Mouse (Mus musculus): ENCODE data around the gene Hoxd12. TPM values are rescaled to one million over a fixed set of nuclear protein-coding genes. Genes with fewer than 3 reads are reported as not detected.

Gene Hoxd12
- polyA plus RNA-seq, 1 experiment: not detected

GRCm38 (mm10) chr2:74696442-74697335, 21.9 kb downstream of the Hoxd12 start:
- H3K27ac ChIP-seq (ENCODE audit: insufficient read depth, low read length): no peak overlapping the region
- 14% methylated on average over 34 of the region's 34 CpGs for WGBS
- H3K4me3 ChIP-seq (ENCODE audit: extremely low read depth, insufficient read depth, insufficient read length): no peak overlapping the region
- H3K36me3 ChIP-seq (ENCODE audit: control insufficient read depth, insufficient read depth, low read length): no peaks in the 10 kb centered on the region
- TF ChIP-seq CTCF (IDR thresholded peaks at IDR 0.05; ENCODE audit: extremely low read depth, insufficient read depth, insufficient read length, insufficient replicate concordance): no peak
- no peak for TF ChIP-seq POLR2A (IDR thresholded peaks at IDR 0.05; ENCODE audit: low read depth, low read length)
- no peak for DNase-seq (ENCODE audit: low read depth in 1 of 2, low spot score in 2 of 2)
- H3K4me1 ChIP-seq (ENCODE audit: control insufficient read depth, insufficient read depth, insufficient read length): peaks cover 9% of the 10 kb centered on the region; the same call in 1 of the 2 replicates
- peaks cover 53% of the 10 kb centered on the region for H3K27me3 ChIP-seq (ENCODE audit: control insufficient read depth, insufficient read depth, low read length)

- TF ChIP-seq POLR2A (IDR thresholded peaks at IDR 0.05; ENCODE audit: low read depth, low read length) (no peak), CTCF (IDR thresholded peaks at IDR 0.05; ENCODE audit: extremely low read depth, insufficient read depth, insufficient read length, insufficient replicate concordance) (no peak)
- peaks cover 46% of the 10 kb centered on the region for H3K27me3 ChIP-seq (ENCODE audit: control insufficient read depth, insufficient read depth, low read length)
- no peaks in the 10 kb centered on the region for H3K36me3 ChIP-seq (ENCODE audit: control insufficient read depth, insufficient read depth, low read length)
- 2% methylated on average over 43 of the region's 43 CpGs for WGBS
- H3K4me1 ChIP-seq (ENCODE audit: control insufficient read depth, insufficient read depth, insufficient read length): peaks cover 9% of the 10 kb centered on the region; the same call in 1 of the 2 replicates
- no peak within 1 kb of the TSS for H3K27ac ChIP-seq (ENCODE audit: insufficient read depth, low read length)
- H3K4me3 ChIP-seq (ENCODE audit: extremely low read depth, insufficient read depth, insufficient read length): peak within 1 kb of the TSS; percentile 35; the same call in 1 of the 2 replicates
- DNase-seq (ENCODE audit: low read depth in 1 of 2, low spot score in 2 of 2): no peak
Measured at GRCm38 (mm10) chr2:74697567-74698121, 22.8 kb downstream of the Hoxd12 start, which contains the start of gene Hoxd9. Gene Hoxd9 (plus strand): TSS chr2:74697727.

- H3K27me3 ChIP-seq (ENCODE audit: control insufficient read depth, insufficient read depth, low read length): peaks cover 47% of the 10 kb centered on the region
- DNase-seq (ENCODE audit: low read depth in 1 of 2, low spot score in 2 of 2): no peak
- H3K4me3 ChIP-seq (ENCODE audit: extremely low read depth, insufficient read depth, insufficient read length): peak overlapping the region; percentile 35; the same call in 1 of the 2 replicates
- WGBS: 4% methylated on average over 81 of the region's 86 CpGs
- H3K36me3 ChIP-seq (ENCODE audit: control insufficient read depth, insufficient read depth, low read length): no peaks in the 10 kb centered on the region
- no peak overlapping the region for H3K27ac ChIP-seq (ENCODE audit: insufficient read depth, low read length)
- no peak for TF ChIP-seq POLR2A (IDR thresholded peaks at IDR 0.05; ENCODE audit: low read depth, low read length)
- TF ChIP-seq CTCF (IDR thresholded peaks at IDR 0.05; ENCODE audit: extremely low read depth, insufficient read depth, insufficient read length, insufficient replicate concordance): no peak
- peaks cover 9% of the 10 kb centered on the region; the same call in 1 of the 2 replicates for H3K4me1 ChIP-seq (ENCODE audit: control insufficient read depth, insufficient read depth, insufficient read length)
Measured at GRCm38 (mm10) chr2:74698201-74699052, 23.6 kb downstream of the Hoxd12 start.

- Histone ChIP-seq H3K4me1 (ENCODE audit: control insufficient read depth, insufficient read depth, insufficient read length) (peaks cover 9% of the 10 kb centered on the region; the same call in 1 of the 2 replicates), H3K27me3 (ENCODE audit: control insufficient read depth, insufficient read depth, low read length) (peaks cover 50% of the 10 kb centered on the region), H3K36me3 (ENCODE audit: control insufficient read depth, insufficient read depth, low read length) (no peaks in the 10 kb centered on the region), H3K27ac (ENCODE audit: insufficient read depth, low read length) (no peak overlapping the region), H3K4me3 (ENCODE audit: extremely low read depth, insufficient read depth, insufficient read length) (no peak overlapping the region)
- DNase-seq (ENCODE audit: low read depth in 1 of 2, low spot score in 2 of 2): no peak
- 11% methylated on average over 17 of the region's 17 CpGs for WGBS
- TF ChIP-seq CTCF (IDR thresholded peaks at IDR 0.05; ENCODE audit: extremely low read depth, insufficient read depth, insufficient read length, insufficient replicate concordance): no peak
- no peak for TF ChIP-seq POLR2A (IDR thresholded peaks at IDR 0.05; ENCODE audit: low read depth, low read length)
Measured at GRCm38 (mm10) chr2:74699053-74699430, 24.2 kb downstream of the Hoxd12 start.

- no peak overlapping the region for H3K27ac ChIP-seq (ENCODE audit: insufficient read depth, low read length)
- no peaks in the 10 kb centered on the region for H3K36me3 ChIP-seq (ENCODE audit: control insufficient read depth, insufficient read depth, low read length)
- TF ChIP-seq CTCF (IDR thresholded peaks at IDR 0.05; ENCODE audit: extremely low read depth, insufficient read depth, insufficient read length, insufficient replicate concordance) (no peak), POLR2A (IDR thresholded peaks at IDR 0.05; ENCODE audit: low read depth, low read length) (no peak)
- H3K27me3 ChIP-seq (ENCODE audit: control insufficient read depth, insufficient read depth, low read length): peaks cover 52% of the 10 kb centered on the region
- WGBS: 29% methylated on average over 23 of the region's 23 CpGs
- H3K4me3 ChIP-seq (ENCODE audit: extremely low read depth, insufficient read depth, insufficient read length): no peak overlapping the region
- DNase-seq (ENCODE audit: low read depth in 1 of 2, low spot score in 2 of 2): no peak
- H3K4me1 ChIP-seq (ENCODE audit: control insufficient read depth, insufficient read depth, insufficient read length): peaks cover 9% of the 10 kb centered on the region; the same call in 1 of the 2 replicates
Measured at GRCm38 (mm10) chr2:74699664-74700545, 25.1 kb downstream of the Hoxd12 start.
